Mouse (Mus musculus) midbrain, embryonic 11.5 days (tissue): ENCODE data around the gene Ube4b. TPM values are rescaled to one million over a fixed set of nuclear protein-coding genes. Genes with fewer than 3 reads are reported as not detected.

ENCODE experiments used
- ATAC-seq: fragments of 200-750 bp; cut with Nextera tagmentation; 2 replicates; pipeline ENCODE4 v1.8.0; 2017; ENCODE audit warnings: moderate TSS enrichment, moderate library complexity; ENCODE audit not compliant: low FRiP score
- DNase-seq: peaks from one replicate; pipeline ENCODE4 v3.0.0; 2015; ENCODE audit warnings: low spot score; ENCODE audit errors: missing footprints
- H3K27ac ChIP-seq: fragments of 300-500 bp; sonication (generic); 2 replicates; pipeline ENCODE4 v1.5.1; 2014; ENCODE audit warnings: low read depth, low read length
- H3K27me3 ChIP-seq: fragments of 300-500 bp; sonication (generic); 2 replicates; pipeline ENCODE4 v1.6.1; 2014; ENCODE audit warnings: mild to moderate bottlenecking, low read length, moderate library complexity, mixed read lengths; ENCODE audit not compliant: control insufficient read depth, insufficient read depth
- H3K36me3 ChIP-seq: fragments of 300-500 bp; sonication (generic); 2 replicates; pipeline ENCODE4 v1.6.1; 2014; ENCODE audit warnings: mild to moderate bottlenecking, low read length, moderate library complexity, mixed read lengths; ENCODE audit not compliant: control insufficient read depth, insufficient read depth
- H3K4me1 ChIP-seq: fragments of 300-500 bp; sonication (generic); 2 replicates; pipeline ENCODE4 v1.6.1; 2014; ENCODE audit warnings: low read length; ENCODE audit not compliant: control insufficient read depth, insufficient read depth
- H3K4me2 ChIP-seq: fragments of 300-500 bp; sonication (generic); 2 replicates; pipeline ENCODE4 v1.6.1; 2014; ENCODE audit warnings: mild to moderate bottlenecking, moderate library complexity
- H3K4me3 ChIP-seq: fragments of 300-500 bp; sonication (generic); 2 replicates; pipeline ENCODE4 v1.5.1; 2014; ENCODE audit warnings: low read depth, low read length
- H3K9ac ChIP-seq: fragments of 300-500 bp; sonication (generic); 2 replicates; pipeline ENCODE4 v1.6.1; 2014; ENCODE audit warnings: low read length
- H3K9me3 ChIP-seq: fragments of 300-500 bp; sonication (generic); 2 replicates; pipeline ENCODE4 v1.6.1; 2016; ENCODE audit warnings: low read length; ENCODE audit not compliant: control insufficient read depth
- WGBS: fragments of 180-500 bp; shearing (Covaris S2); extraction: QIAGEN DNeasy Blood & Tissue Kit; methylation state at CpG from one replicate; pipeline ENCODE4 v1.1.7; 2014; 5-methylcytosine and 5-hydroxymethylcytosine counted together
- polyA plus RNA-seq: library from polyadenylated mRNA; unstranded; fragments of >200 nt; fragmentation: Nextera tagmentation; extraction: Ambion mirVana; gene quantifications from 2 replicates; pipeline ENCODE4 v1.2.1, GENCODE M21; 2014

The Ube4b gene
- polyA plus RNA-seq, 1 experiment from 2014 or later, result 53.3 TPM

DNA sequence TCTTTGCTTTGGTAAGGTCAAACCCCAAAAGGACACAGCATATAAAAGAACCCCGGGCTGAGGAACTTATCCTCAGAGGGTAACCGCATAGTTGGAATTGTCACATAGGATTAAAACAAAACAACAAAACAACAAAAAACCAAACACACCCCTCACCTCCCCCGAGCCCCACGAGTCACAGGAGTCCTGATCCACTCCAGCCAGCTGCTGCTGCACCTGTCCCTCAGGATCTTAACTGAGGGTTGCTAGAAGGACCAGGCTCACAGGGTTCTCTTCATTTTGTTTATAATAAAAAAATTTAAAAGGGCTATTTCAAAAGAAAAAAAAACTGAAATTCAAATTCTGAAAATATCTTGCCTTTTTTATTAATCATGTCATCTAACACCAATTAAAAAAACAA lies 97.8 kb downstream of the Ube4b start:
- Histone ChIP-seq H3K9me3 (no peaks in the 10 kb centered on the region), H3K4me1 (no peaks in the 10 kb centered on the region), H3K36me3 (peaks cover 33% of the 10 kb centered on the region), H3K27ac (no peak overlapping the region), H3K9ac (no peak overlapping the region), H3K4me3 (no peak overlapping the region), H3K4me2 (no peak overlapping the region), H3K27me3 (no peaks in the 10 kb centered on the region)
- 83% methylated on average over 4 of the region's 4 CpGs for WGBS
- ATAC-seq (no peak), DNase-seq (no peak)

DNA sequence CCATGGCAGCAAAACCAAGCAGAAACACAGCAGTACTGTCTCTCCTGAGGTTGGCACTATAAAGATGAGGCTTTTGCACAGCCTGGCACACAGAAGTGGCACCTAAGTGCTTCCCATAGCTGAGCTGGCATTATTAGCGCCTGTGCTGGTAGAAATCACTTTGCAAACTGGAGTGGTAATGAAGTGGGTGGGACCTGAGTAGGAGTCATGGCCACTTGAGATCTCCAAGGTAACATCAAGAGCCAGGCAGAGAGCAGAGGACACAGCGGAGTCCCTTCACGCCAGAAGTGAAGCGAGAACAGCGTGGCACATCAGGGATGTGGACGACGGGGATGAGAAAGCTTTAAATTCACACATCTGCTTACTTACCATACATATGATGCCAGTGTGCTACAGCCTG lies 99.3 kb downstream of the Ube4b start:
- Histone ChIP-seq H3K36me3 (peaks cover 29% of the 10 kb centered on the region), H3K9ac (no peak overlapping the region), H3K4me3 (no peak overlapping the region), H3K4me2 (no peak overlapping the region), H3K4me1 (no peaks in the 10 kb centered on the region), H3K9me3 (no peaks in the 10 kb centered on the region), H3K27me3 (no peaks in the 10 kb centered on the region), H3K27ac (no peak overlapping the region)
- ATAC-seq (no peak), DNase-seq (no peak)
- 95% methylated on average over 7 of the region's 7 CpGs for WGBS

DNA sequence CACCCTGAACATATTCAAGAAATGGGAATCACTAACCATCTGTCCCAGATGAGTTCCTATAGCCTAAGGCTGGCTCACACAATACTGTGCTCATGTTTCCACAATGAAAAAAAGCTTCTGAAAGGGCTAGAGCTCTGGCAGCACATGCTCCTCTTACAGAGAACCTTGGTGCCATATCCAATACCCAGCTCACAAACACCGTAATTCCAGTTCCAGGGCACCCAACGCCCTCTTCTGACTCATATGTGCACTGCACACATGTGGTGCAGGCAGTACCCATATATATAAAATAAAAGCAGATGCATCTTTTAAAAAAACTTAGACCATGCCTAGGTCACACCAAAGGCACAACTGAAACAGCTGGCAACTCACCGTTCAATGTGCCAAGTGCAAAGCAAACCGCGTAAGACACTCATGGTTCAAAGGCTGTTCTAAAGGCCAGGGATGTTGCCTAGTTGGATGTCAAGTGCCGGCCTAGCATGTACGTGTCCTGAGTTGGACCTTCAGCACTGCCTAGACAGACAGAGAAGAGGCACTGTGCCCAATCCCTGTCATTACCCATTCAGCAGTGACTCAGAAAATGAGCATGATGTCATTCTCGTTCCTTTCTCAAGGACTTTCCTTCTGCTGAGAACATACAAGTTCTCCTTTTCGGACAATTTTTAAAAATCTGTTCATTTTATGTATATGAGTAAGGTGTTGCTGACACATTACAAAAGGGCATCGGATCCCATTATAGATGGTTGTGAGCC lies 101.0 kb downstream of the Ube4b start:
- H3K27ac ChIP-seq, result no peak overlapping the region
- no peak for DNase-seq
- 91% methylated on average over 10 of the region's 10 CpGs for WGBS
- H3K9me3 ChIP-seq, result no peaks in the 10 kb centered on the region
- peaks cover 18% of the 10 kb centered on the region for H3K36me3 ChIP-seq
- no peak for ATAC-seq
- H3K27me3 ChIP-seq, result no peaks in the 10 kb centered on the region
- no peak overlapping the region for H3K9ac ChIP-seq
- H3K4me1 ChIP-seq, result no peaks in the 10 kb centered on the region
- H3K4me3 ChIP-seq, result no peak overlapping the region
- no peak overlapping the region for H3K4me2 ChIP-seq

DNA sequence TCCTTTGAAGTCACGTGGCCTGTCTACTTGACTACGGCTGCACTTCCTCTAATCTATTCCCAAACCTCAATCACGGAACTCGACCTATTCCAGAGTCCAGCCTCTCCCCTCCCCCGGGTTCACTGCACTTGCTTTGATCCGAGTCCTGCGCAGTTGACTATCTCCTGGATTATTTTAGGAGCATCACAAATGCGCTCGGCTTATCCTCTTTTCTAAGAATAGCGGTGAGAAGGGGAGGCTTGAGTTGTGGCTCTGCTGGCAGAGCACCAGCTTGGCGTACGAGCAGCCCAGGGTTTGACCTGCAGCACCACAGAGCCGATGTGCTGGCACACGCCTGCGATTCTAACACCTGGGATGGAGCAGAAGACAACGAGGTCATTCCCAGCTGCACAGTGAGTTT lies 102.8 kb downstream of the Ube4b start:
- H3K4me1 ChIP-seq, result no peaks in the 10 kb centered on the region
- H3K27me3 ChIP-seq, result no peaks in the 10 kb centered on the region
- H3K27ac ChIP-seq, result no peak overlapping the region
- H3K4me3 ChIP-seq, result no peak overlapping the region
- WGBS, result 88% methylated on average over 16 of the region's 16 CpGs
- H3K9me3 ChIP-seq, result no peaks in the 10 kb centered on the region
- H3K4me2 ChIP-seq, result no peak overlapping the region
- DNase-seq (no peak), ATAC-seq (no peak)
- H3K36me3 ChIP-seq, result peaks cover 4% of the 10 kb centered on the region; the same call in 1 of the 2 replicates
- H3K9ac ChIP-seq, result no peak overlapping the region

DNA sequence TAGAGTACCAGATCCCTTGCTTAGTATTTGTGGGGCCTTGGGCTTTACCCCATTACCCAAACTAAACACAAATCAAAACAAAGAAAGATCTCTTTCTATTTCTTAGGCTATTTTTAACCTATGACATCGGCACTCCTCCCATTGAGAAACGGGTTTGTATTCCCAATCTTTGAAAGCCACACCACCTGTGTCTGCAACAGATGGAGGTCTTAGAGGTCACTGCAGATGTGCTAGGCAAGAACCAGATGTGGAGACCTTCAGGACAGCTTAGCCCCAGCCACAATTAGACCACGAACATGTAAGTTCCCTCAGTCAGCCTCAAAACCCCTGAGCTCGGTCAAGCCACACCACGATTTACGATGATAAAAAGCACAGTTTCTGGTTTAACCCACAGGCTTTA lies 103.8 kb downstream of the Ube4b start:
- H3K9me3 ChIP-seq, result no peaks in the 10 kb centered on the region
- H3K27ac ChIP-seq, result no peak overlapping the region
- no peak overlapping the region for H3K4me3 ChIP-seq
- 88% methylated on average over 6 of the region's 6 CpGs for WGBS
- peaks cover 2% of the 10 kb centered on the region; the same call in 1 of the 2 replicates for H3K36me3 ChIP-seq
- H3K27me3 ChIP-seq, result no peaks in the 10 kb centered on the region
- H3K9ac ChIP-seq, result no peak overlapping the region
- no peak for DNase-seq
- ATAC-seq, result no peak
- no peaks in the 10 kb centered on the region for H3K4me1 ChIP-seq
- no peak overlapping the region for H3K4me2 ChIP-seq

DNA sequence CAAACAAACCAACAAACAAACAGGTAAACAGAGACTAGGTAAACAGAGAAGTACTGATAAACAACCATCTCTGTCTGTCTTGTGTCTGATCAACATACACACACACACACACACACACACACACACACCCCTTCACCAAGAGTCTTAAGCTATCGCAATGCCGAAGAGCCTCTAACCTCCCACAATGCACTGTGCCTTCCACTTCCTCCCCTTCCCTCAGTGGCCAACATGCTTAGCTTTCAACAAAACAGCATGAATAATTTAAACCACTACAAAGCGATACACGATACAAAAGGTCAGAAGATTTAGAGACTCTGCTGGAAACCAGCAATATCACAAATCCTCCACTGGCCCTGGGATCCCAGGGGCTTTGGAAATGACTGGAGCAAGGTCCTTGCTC lies 104.3 kb downstream of the Ube4b start:
- Histone ChIP-seq H3K36me3 (peaks cover 2% of the 10 kb centered on the region; the same call in 1 of the 2 replicates), H3K27ac (no peak overlapping the region), H3K4me3 (no peak overlapping the region), H3K9ac (no peak overlapping the region), H3K27me3 (no peaks in the 10 kb centered on the region), H3K4me1 (no peaks in the 10 kb centered on the region), H3K4me2 (no peak overlapping the region), H3K9me3 (no peaks in the 10 kb centered on the region)
- no peak for ATAC-seq
- WGBS, result 55% methylated on average over 4 of the region's 4 CpGs
- DNase-seq, result no peak

DNA sequence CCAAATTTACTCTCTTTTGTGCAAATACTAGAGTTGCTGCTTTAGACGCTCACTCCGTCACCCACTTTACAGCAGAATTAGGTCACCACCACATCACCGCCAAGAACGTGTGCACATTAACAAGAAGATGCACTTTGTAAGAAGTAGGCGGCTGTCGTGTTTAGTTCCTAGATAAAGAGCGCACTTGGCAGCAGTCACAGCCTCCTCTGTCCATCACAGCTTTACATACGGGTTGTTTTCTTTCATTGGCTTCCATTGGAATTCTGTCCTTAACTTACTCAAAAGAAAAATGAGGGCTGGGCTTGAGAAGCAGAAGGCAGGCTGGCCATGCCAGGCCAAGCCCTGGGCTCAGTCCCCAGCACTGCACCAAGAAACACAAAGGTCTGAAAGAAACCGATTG lies 107.5 kb downstream of the Ube4b start:
- Histone ChIP-seq H3K9ac (no peak overlapping the region), H3K27me3 (no peaks in the 10 kb centered on the region), H3K9me3 (no peaks in the 10 kb centered on the region), H3K4me3 (no peak overlapping the region), H3K4me2 (no peak overlapping the region), H3K27ac (no peak overlapping the region), H3K36me3 (no peaks in the 10 kb centered on the region), H3K4me1 (no peaks in the 10 kb centered on the region)
- DNase-seq (no peak), ATAC-seq (no peak)
- 85% methylated on average over 9 of the region's 9 CpGs for WGBS

DNA sequence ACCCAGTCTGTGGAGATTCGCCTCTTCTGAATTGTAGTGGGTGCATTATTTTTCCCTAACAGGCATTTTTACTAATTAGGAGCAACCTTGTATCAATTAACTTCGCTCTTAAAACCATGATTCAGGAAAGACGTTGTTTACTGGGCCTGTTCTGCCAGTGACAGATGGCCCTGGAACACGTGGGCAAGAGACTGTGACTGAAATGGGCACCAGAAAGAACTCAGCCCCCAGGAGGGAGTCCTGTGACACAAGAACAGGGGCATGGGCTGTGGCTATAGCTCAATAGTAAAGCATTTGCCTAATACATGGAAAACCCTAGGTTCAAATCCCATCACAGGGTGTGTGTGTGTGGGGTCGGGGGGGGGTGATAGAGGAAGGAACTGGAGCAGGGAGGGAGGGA lies 109.2 kb downstream of the Ube4b start:
- DNase-seq, result no peak
- H3K9me3 ChIP-seq, result no peaks in the 10 kb centered on the region
- ATAC-seq, result no peak
- no peaks in the 10 kb centered on the region for H3K27me3 ChIP-seq
- no peak overlapping the region for H3K27ac ChIP-seq
- no peaks in the 10 kb centered on the region for H3K36me3 ChIP-seq
- no peak overlapping the region for H3K9ac ChIP-seq
- no peak overlapping the region for H3K4me3 ChIP-seq
- H3K4me1 ChIP-seq, result no peaks in the 10 kb centered on the region
- H3K4me2 ChIP-seq, result no peak overlapping the region
- WGBS, result 78% methylated on average over 5 of the region's 5 CpGs

DNA sequence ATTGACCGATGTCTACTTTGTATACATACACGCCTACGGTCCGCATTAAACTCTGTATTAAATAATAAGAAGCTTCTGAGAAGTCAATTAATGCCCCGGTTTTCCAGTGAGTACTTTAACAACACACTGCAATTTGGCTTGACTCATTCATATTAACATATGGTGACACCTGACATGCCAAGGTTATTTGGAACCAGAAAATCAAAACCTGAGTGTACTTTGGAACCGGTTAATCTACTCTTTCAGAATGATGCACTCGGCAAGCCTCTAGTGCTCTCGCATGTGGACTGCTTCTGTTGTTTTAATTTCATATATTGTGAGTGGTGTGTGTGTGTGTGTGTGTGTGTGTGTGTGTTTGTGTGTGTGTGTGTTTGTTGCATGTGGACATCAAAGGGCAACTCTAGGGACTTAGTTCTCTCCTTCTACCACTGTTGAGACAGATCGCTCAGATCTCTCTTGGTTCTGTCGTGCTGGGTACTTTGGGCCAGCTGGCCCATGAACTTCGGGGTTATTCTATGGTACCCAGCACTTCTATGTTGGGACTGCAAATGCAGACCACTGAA lies 112.2 kb downstream of the Ube4b start:
- 92% methylated on average over 11 of the region's 11 CpGs for WGBS
- H3K9ac ChIP-seq, result no peak overlapping the region
- H3K4me3 ChIP-seq, result no peak overlapping the region
- H3K27ac ChIP-seq, result no peak overlapping the region
- no peaks in the 10 kb centered on the region for H3K9me3 ChIP-seq
- no peaks in the 10 kb centered on the region for H3K4me1 ChIP-seq
- ATAC-seq (no peak), DNase-seq (no peak)
- H3K4me2 ChIP-seq, result no peak overlapping the region
- H3K36me3 ChIP-seq, result no peaks in the 10 kb centered on the region
- H3K27me3 ChIP-seq, result no peaks in the 10 kb centered on the region
